Mouse (Mus musculus) adrenal gland, postnatal 14 days (tissue): Measurements from ENCODE around the gene Hist1h2ab. TPM values are rescaled to one million over a fixed set of nuclear protein-coding genes. Genes with fewer than 3 reads are reported as not detected.
A peak's percentile ranks its signal among the peaks of the same experiment; 100 is the strongest.

Experiments
- DNase-seq: peaks from one replicate; pipeline ENCODE4 v3.0.0; 2021; ENCODE audit warnings: mixed read lengths
- microRNA-seq, 2 experiments: library from miRNA; unstranded; fragments of <30 nt; microRNA quantifications; one replicate each; pipeline ENCODE4 v1.2.0; 2021
- total RNA-seq: library from RNA; stranded (reverse); gene quantifications from 2 replicates; pipeline ENCODE4 v1.2.3, GENCODE M21; 2021

Hist1h2ab gene
- total RNA-seq, 1 experiment from 2014 or later: 198 TPM

GRCm38 (mm10) chr13:23778339-23778738 is 27.4 kb downstream of the Hist1h2ab start:
- DNase-seq: no peak

DNA sequence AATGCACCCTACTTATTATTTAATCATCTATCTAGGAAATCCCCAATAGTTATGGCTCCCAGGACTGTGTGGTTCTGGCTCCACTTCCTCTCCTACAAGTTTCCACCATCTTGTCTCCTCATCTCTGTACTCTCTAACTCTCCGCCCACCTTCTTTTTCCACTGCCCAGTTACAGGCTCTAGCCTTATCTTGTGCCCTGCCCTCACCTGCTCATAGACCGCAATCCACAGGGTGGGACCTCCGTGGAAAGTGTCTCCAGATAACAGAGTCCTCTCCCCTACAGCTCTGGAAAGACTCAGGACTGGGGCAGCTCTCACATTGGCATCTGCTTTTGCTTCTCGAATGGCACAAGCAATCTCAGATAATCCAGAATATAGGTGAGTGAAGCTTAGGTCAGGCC is 28.1 kb downstream of the Hist1h2ab start:
- DNase-seq: no peak

DNA sequence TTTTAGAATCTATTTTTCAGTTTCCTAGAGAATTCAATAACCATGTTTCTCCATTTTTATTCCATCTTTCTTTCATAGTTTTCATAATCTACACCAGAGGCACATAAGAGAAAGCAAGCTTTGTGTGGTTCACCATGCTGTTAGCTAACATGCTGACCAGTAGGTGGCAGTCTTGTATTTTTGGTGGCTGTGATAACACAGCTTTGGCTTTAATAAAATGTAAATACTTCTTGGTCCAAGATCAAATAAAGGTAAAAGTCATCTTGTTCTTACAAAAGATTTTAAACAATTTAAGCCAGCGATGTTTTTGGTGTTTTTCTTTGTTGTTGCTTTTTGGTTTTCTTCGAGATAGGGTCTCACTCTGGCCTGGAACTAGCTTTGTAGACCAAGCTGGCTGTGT is 41.6 kb downstream of the Hist1h2ab start:
- peak; percentile 67 for DNase-seq

DNA sequence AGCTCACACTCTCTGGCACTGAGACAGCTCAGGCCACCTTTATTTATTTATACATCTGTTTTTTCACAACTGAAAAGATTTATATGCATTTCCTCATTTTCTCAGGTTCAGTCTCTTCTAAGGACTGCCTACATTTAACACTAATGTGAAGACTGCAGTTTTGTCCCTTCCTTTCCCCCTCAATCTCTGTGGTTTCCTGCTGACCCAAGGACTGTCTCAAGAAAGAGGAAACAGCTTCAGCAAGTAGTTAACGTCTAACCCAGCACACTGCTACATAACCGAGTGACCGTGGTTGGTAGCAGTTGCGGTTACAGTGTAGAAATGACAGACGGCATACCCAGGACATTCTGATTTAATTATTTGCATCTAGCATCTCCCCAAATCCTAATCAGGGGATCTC is 48.5 kb downstream of the Hist1h2ab start:
- no peak for DNase-seq

Small RNA genes lying within 50 kb of the gene (microRNA-seq; reads per million reads assigned to microRNA genes)
- 0 reads per million in 2 experiments for gene Gm44314
- gene Gm44484: 0 reads per million in 2 experiments

Other genes with a start within 250 kb of the Hist1h2ab start
- 699 and 771 TPM in 2 replicates for gene Hist1h4h, start 220.1 kb upstream of the Hist1h2ab start, total RNA-seq
- 182 and 192 TPM in 2 replicates for gene Hist1h2af, start 217.2 kb upstream of the Hist1h2ab start, total RNA-seq
- gene Hist1h3g, start 215.7 kb upstream of the Hist1h2ab start, total RNA-seq: 64.2 and 80.0 TPM in 2 replicates
- gene Hist1h2bh, start 207.7 kb upstream of the Hist1h2ab start, total RNA-seq: 18.0 and 26.2 TPM in 2 replicates
- 72.3 and 84.2 TPM in 2 replicates for gene Hist1h3f, start 207.1 kb upstream of the Hist1h2ab start, total RNA-seq
- 307 and 382 TPM in 2 replicates for gene Hist1h4f, start 199.5 kb upstream of the Hist1h2ab start, total RNA-seq
- gene Hist1h1d, start 197.9 kb upstream of the Hist1h2ab start, total RNA-seq: 19.2 and 24.2 TPM in 2 replicates
- 184 TPM in 2 replicates for gene Hist1h3e, start 188.8 kb upstream of the Hist1h2ab start, total RNA-seq
- gene Hist1h2ae, start 179.9 kb upstream of the Hist1h2ab start, total RNA-seq: 28.8 and 36.1 TPM in 2 replicates
- 288 and 319 TPM in 2 replicates for gene Hist1h2bg, start 179.7 kb upstream of the Hist1h2ab start, total RNA-seq
- 127 and 167 TPM in 2 replicates for gene Hist1h2bf, start 176.9 kb upstream of the Hist1h2ab start, total RNA-seq
- gene Hist1h2ad, start 176.7 kb upstream of the Hist1h2ab start, total RNA-seq: 12.6 and 14.1 TPM in 2 replicates
- gene Hist1h3d, start 175.4 kb upstream of the Hist1h2ab start, total RNA-seq: 27.2 and 39.2 TPM in 2 replicates
- gene Hist1h4d, start 169.5 kb upstream of the Hist1h2ab start, total RNA-seq: 250 and 265 TPM in 2 replicates
- 22.3 and 25.1 TPM in 2 replicates for gene Hist1h2be, start 130.0 kb upstream of the Hist1h2ab start, total RNA-seq
- 139 and 157 TPM in 2 replicates for gene Hist1h1e, start 128.6 kb upstream of the Hist1h2ab start, total RNA-seq
- 6.6 and 8.0 TPM in 2 replicates for gene Hist1h2ac, start 67.2 kb upstream of the Hist1h2ab start, total RNA-seq
- 84.6 and 133 TPM in 2 replicates for gene Hist1h2bc, start 66.9 kb upstream of the Hist1h2ab start, total RNA-seq
- 0.37 and 0.83 TPM in 2 replicates for gene Hist1h1t, start 55.3 kb upstream of the Hist1h2ab start, total RNA-seq
- gene Hist1h4c, start 52.7 kb upstream of the Hist1h2ab start, total RNA-seq: 161 and 165 TPM in 2 replicates
- 29.0 and 39.1 TPM in 2 replicates for gene Hfe, start 40.3 kb upstream of the Hist1h2ab start, total RNA-seq
- 300 and 304 TPM in 2 replicates for gene Hist1h1c, start 12.3 kb upstream of the Hist1h2ab start, total RNA-seq
- 82.5 and 109 TPM in 2 replicates for gene Hist1h3c, start 5.5 kb upstream of the Hist1h2ab start, total RNA-seq
- 125 and 171 TPM in 2 replicates for gene Hist1h2bb, start 4.4 kb upstream of the Hist1h2ab start, total RNA-seq
- 247 and 351 TPM in 2 replicates for gene Hist1h3b, start 1.1 kb downstream of the Hist1h2ab start, total RNA-seq
- 217 and 308 TPM in 2 replicates for gene Hist1h4b, start 5.9 kb downstream of the Hist1h2ab start, total RNA-seq
- gene Hist1h4a, start 10.1 kb downstream of the Hist1h2ab start, total RNA-seq: 164 and 198 TPM in 2 replicates
- 183 and 216 TPM in 2 replicates for gene Hist1h3a, start 11.3 kb downstream of the Hist1h2ab start, total RNA-seq
- 172 and 219 TPM in 2 replicates for gene Hist1h1a, start 12.5 kb downstream of the Hist1h2ab start, total RNA-seq
- not detected in 2 replicates for gene Trim38, start 18.8 kb downstream of the Hist1h2ab start, total RNA-seq
- gene Slc17a2, start 55.9 kb downstream of the Hist1h2ab start, total RNA-seq: 0.68 and 12.9 TPM in 2 replicates
- 0.38 and 4.4 TPM in 2 replicates for gene Slc17a3, start 88.3 kb downstream of the Hist1h2ab start, total RNA-seq
- gene Slc17a1, start 116.6 kb downstream of the Hist1h2ab start, total RNA-seq: 1.1 TPM in 1 of 2 replicates, not detected in the other
- 0.45 and 4.8 TPM in 2 replicates for gene Slc17a4, start 163.9 kb downstream of the Hist1h2ab start, total RNA-seq
- not detected in 2 replicates for gene Hist1h2ba, start 183.0 kb downstream of the Hist1h2ab start, total RNA-seq
- gene Hist1h2aa, start 183.3 kb downstream of the Hist1h2ab start, total RNA-seq: not detected in 2 replicates
- gene Scgn, start 240.1 kb downstream of the Hist1h2ab start, total RNA-seq: 2.7 and 2.9 TPM in 2 replicates